Mouse (Mus musculus) adrenal gland, adult 10 weeks (tissue): ENCODE measurements around the gene Olfr1368. TPM values are rescaled to one million over a fixed set of nuclear protein-coding genes. Genes with fewer than 3 reads are reported as not detected.

ENCODE experiments used
- polyA plus RNA-seq: library from polyadenylated mRNA; stranded (reverse); fragments of 350-450 nt; fragmentation: Illumina TruSeq; extraction: RNeasy Lipid Tissue Mini Kit (QIAGEN cat#74804); gene quantifications from one replicate; pipeline ENCODE4 v1.2.3, GENCODE M21; 2014; ENCODE audit warnings: low read depth, low replicate concordance

Gene Olfr1368
- not detected for polyA plus RNA-seq

DNA sequence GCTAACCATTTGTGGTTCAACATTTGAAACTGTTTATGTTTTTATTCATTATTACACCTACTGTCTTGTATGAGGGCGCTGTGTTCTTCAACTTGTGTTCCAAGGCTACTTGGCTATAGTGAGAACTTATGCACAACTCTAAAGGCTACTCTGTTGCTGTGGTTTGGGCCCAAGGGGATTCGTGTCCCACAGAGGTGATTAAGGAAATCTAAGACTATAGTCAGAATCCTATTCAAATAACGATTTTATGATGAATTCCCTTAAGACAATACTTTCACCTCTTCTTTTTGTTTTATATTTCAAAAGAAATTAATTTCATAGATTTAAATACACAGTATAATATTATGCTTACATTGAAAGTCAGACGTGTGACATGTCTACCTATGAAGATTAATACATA lies at the start of gene Olfr1368:
Olfr1368 (minus strand) TSS at position 101 of the 400 bp plus-strand sequence.

DNA sequence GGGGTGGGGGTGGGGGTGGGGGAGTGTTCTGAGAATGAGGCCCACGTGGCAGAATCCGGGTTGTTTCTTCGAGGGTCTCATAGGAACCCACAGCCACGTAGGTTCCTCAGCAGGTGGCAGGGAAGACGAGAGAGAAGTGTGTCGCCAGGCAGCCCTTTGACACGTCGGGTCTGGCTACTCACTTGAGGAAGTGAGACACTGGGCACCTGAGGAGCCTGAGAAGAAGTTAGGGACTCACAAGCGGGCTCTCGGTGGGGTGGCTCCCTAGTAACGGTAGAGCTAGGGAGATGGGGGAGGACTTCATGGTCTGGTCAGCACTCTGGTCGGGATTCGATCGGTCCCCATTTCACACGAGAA lies 33.7 kb upstream of the Olfr1368 start, which contains the start of gene Trim27:
Trim27 (plus strand) TSS at position 79 of the 357 bp plus-strand sequence.

DNA sequence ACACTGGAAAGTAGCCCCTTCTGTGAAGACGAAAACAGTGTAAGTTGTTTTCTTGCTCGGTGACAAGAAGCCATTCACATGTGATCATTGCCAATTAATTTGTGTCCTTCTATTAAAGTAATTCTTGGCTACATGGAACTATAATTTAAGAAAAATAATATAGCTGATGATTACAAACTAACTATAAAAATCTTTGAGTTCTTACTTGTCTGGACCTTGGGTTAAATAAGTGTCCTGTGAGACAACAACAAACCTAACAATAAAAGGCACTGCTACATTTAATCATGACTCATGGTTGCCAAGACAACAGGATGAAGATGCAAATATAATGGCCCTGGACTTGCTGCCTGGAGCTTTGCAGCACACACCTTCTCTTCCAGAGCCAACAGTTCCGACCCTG lies 16.3 kb downstream of the Olfr1368 start, which contains the start of gene Olfr263:
Olfr263 (plus strand) TSS at position 301 of the 400 bp plus-strand sequence.

DNA sequence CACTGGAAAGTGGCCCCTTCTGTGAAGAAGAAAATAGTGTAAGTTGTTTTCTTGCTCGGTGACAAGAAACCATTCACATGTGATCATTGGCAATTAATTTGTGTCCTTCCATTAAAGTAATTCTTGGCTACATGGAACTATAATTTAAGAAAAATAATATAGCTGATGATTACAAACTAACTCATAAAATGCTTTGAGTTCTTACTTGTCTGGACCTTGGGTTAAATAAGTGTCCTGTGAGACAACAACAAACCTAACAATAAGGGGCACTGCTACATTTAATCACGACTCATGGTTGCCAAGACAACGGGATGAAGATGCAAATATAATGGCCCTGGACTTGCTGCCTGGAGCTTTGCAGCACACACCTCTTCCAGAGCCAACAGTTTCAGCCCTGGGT lies 34.5 kb downstream of the Olfr1368 start, which contains the start of gene Olfr1369-ps1:
Olfr1369-ps1 (plus strand) TSS at position 301 of the 400 bp plus-strand sequence.

Other genes with a start within 250 kb of the Olfr1368 start
- gene Olfr1370, start 70.9 kb downstream of the Olfr1368 start, polyA plus RNA-seq: not detected
- gene Olfr1369-ps1, start 34.4 kb downstream of the Olfr1368 start, polyA plus RNA-seq: not detected
- not detected for gene Olfr263, start 16.2 kb downstream of the Olfr1368 start, polyA plus RNA-seq
- 34.1 TPM for gene Trim27, start 33.6 kb upstream of the Olfr1368 start, polyA plus RNA-seq
- 2.4 TPM for gene Gpx5, start 146.9 kb upstream of the Olfr1368 start, polyA plus RNA-seq
- not detected for gene Gpx6, start 166.3 kb upstream of the Olfr1368 start, polyA plus RNA-seq
- not detected for gene Olfr1367, start 201.0 kb upstream of the Olfr1368 start, polyA plus RNA-seq
- 17.1 TPM for gene Zscan12, start 217.0 kb upstream of the Olfr1368 start, polyA plus RNA-seq